Mouse (Mus musculus) neural tube, embryonic 15.5 days (tissue): ENCODE measurements at regions not wholly inside any gene's neighbourhood (a gene's known extent, or its start where the extent isn't known, plus 50 kb on each side); places are given as distances from the start of the nearest gene placed in this dataset.

ENCODE experiments used
- ATAC-seq: fragments of 200-750 bp; cut with Nextera tagmentation; 2 replicates; pipeline ENCODE4 v1.8.0; 2017; ENCODE audit warnings: mild to moderate bottlenecking, moderate TSS enrichment, moderate library complexity; ENCODE audit not compliant: low FRiP score
- H3K27ac ChIP-seq: fragments of 300-500 bp; sonication (generic); replicated peaks from 2 replicates; pipeline ENCODE4 v1.5.1; 2015; ENCODE audit warnings: mild to moderate bottlenecking, inconsistent platforms
- H3K27me3 ChIP-seq: fragments of 300-500 bp; sonication (generic); replicated peaks from 2 replicates; pipeline ENCODE4 v1.6.1; 2015; ENCODE audit warnings: inconsistent platforms
- H3K36me3 ChIP-seq: fragments of 300-500 bp; sonication (generic); 2 replicates; pipeline ENCODE4 v1.6.1; 2015; ENCODE audit warnings: inconsistent platforms
- H3K4me1 ChIP-seq: fragments of 300-500 bp; sonication (generic); 2 replicates; pipeline ENCODE4 v1.6.1; 2015; ENCODE audit warnings: inconsistent platforms
- H3K4me2 ChIP-seq: fragments of 300-500 bp; sonication (generic); 2 replicates; pipeline ENCODE4 v1.6.1; 2015; ENCODE audit warnings: inconsistent platforms, mild to moderate bottlenecking, moderate library complexity
- H3K4me3 ChIP-seq: fragments of 300-500 bp; sonication (generic); replicated peaks from 2 replicates; pipeline ENCODE4 v1.5.1; 2015; ENCODE audit warnings: mild to moderate bottlenecking, inconsistent platforms
- H3K9ac ChIP-seq: fragments of 300-500 bp; sonication (generic); replicated peaks from 2 replicates; pipeline ENCODE4 v1.6.1; 2015; ENCODE audit warnings: mild to moderate bottlenecking, inconsistent platforms
- H3K9me3 ChIP-seq: fragments of 300-500 bp; sonication (generic); replicated peaks from 2 replicates; pipeline ENCODE4 v1.6.1; 2016; ENCODE audit warnings: inconsistent platforms
- WGBS: fragments of 180-500 bp; shearing (Covaris S2); methylation state at CpG from one replicate; pipeline ENCODE4 v1.1.7; 2015; ENCODE audit warnings: mixed read lengths; 5-methylcytosine and 5-hydroxymethylcytosine counted together

DNA sequence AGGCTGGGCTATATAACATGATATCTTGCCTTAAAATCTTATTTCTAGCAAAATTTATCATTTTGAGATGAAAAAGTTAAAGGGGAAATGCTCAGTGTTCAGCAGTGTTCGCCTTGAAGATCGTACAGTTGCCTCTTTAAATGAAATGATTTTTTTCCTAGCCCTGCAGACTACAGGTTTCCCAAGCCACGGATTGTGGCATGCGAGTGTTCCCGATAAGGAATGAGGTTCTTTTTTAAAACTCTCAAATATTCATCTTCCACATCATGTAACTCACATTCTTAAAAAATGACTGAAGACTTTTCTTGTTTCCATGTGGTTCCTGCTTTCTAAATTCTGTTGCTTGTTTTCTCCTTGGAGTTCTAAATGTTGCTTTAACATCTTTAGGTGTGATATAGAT, 566.0 kb downstream of the Gm43517 start:
- WGBS: 89% methylated on average over 5 of the region's 5 CpGs
- ATAC-seq: no peak

DNA sequence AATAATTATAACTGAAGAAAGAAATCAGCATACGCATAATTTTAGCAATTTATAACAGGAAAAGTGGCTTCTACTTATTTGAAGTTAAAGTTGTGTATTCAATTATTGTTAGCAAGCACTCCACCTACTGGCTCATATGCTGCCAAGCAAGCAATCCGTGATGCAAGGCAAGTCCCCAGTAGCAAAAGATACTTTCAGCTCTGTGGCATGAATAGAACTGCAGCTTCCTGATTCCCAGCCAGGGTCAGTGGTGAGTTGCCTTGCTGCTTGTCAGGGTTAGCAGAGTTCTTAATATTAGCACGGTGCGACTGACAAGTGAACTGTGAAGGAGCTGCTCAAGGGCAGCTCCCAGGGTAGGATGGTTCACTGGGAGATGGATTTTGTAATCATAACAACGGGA, 566.8 kb downstream of the Gm43517 start:
- Histone ChIP-seq H3K4me2 (no peak overlapping the region), H3K27me3 (no peaks in the 10 kb centered on the region), H3K9ac (no peak overlapping the region), H3K9me3 (no peaks in the 10 kb centered on the region), H3K27ac (no peak overlapping the region), H3K4me1 (no peaks in the 10 kb centered on the region), H3K4me3 (no peak overlapping the region), H3K36me3 (no peaks in the 10 kb centered on the region)
- peak; percentile 41; the same call in 1 of the 2 replicates for ATAC-seq
- 49% methylated on average over 5 of the region's 5 CpGs for WGBS

More for the DNA sequence above, 566.0 kb downstream of the Gm43517 start:
- Histone ChIP-seq H3K9ac (no peak overlapping the region), H3K9me3 (no peaks in the 10 kb centered on the region), H3K27ac (no peak overlapping the region), H3K4me3 (no peak overlapping the region), H3K27me3 (no peaks in the 10 kb centered on the region), H3K36me3 (no peaks in the 10 kb centered on the region), H3K4me2 (no peak overlapping the region), H3K4me1 (no peaks in the 10 kb centered on the region)

DNA sequence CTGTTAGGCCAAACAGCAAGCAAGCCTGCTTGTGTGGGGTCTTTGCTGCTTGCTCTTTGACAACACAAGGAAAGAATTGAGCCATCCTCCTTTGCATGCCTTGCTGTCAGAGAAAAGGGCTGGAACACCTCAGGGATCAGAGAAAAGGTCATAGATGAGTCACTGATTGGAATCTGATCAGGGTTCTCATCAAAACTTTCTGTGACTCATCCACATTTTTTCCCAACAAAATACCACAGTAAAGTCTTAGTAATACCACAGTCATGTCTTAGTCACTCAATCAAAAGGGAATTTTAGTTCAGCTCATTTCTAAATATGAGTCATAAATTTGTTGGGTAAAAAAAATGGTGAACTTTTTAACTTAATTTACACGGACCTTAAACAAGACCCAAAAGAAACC, 583.1 kb downstream of the Gm43517 start:
- Histone ChIP-seq H3K36me3 (no peaks in the 10 kb centered on the region), H3K4me2 (no peak overlapping the region), H3K9ac (no peak overlapping the region), H3K27me3 (peaks cover 5% of the 10 kb centered on the region; the same call in 1 of the 2 replicates), H3K4me3 (no peak overlapping the region), H3K9me3 (no peaks in the 10 kb centered on the region), H3K27ac (no peak overlapping the region), H3K4me1 (no peaks in the 10 kb centered on the region)
- WGBS: 88% methylated on average over 1 of the region's 1 CpGs
- ATAC-seq: no peak

DNA sequence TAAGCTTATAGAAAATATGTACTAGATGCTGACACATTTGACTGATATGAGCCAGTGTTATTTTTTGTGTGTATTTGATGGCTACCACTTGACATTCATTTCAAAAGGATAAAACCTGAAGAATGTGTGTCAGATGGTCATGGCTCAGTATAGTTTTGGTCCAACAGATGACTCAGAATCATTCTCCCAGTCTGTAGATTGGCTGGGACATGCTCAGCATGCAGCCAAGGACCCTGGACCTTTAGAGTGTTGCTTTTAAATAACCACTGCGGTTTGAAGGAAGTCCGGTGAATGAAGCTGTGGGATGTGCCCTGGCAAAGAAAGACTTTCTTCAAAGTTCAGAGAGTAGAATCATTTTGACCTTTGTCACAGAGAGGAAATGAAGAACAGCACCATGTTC, 584.6 kb downstream of the Gm43517 start:
- Histone ChIP-seq H3K36me3 (no peaks in the 10 kb centered on the region), H3K4me3 (no peak overlapping the region), H3K9ac (no peak overlapping the region), H3K4me2 (no peak overlapping the region), H3K27ac (no peak overlapping the region), H3K9me3 (no peaks in the 10 kb centered on the region), H3K4me1 (no peaks in the 10 kb centered on the region), H3K27me3 (peaks cover 5% of the 10 kb centered on the region; the same call in 1 of the 2 replicates)
- no peak for ATAC-seq
- 37% methylated on average over 2 of the region's 2 CpGs for WGBS

DNA sequence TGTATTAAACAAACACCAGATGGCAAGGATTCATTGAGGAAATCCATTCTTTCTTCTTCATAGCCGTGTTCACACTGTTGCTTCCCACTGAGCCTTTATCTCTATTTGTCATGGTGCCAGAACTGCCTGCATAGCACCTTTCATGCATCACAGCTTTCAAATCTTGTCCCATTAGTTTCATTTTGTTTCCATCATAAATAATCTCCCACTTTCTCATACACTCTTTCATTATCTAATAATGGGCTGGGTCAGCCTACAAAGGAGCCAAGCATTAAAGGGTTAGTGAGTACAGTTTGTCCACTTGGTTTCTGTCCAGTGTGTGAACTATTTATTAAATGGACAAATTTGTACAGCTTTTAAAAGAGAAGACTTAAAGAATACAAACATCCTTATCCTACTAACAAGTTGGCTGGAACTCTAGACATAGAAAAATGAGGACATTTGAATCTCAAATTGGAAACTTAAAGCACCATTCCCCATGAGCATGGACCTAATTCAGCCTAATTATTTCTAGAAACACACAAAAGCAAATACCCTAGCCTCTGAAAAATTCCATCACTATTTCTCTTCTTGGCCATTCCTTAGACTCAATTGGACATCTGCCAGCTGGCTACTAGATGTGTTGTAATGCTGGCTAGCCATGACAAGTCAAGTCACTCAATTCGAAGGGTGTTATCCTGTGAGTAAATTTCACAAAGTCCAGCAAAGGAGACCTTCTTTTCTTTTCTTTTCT, 589.8 kb downstream of the Gm43517 start:
- H3K9ac ChIP-seq: no peak overlapping the region
- no peaks in the 10 kb centered on the region for H3K9me3 ChIP-seq
- 0 out of 2 replicates have a peak, but pooled peaks cover 5% of the 10 kb centered on the region for H3K27me3 ChIP-seq
- no peaks in the 10 kb centered on the region for H3K36me3 ChIP-seq
- no peaks in the 10 kb centered on the region for H3K4me1 ChIP-seq
- ATAC-seq: no peak
- H3K27ac ChIP-seq: no peak overlapping the region
- H3K4me2 ChIP-seq: no peak overlapping the region
- 21% methylated on average over 2 of the region's 2 CpGs for WGBS
- no peak overlapping the region for H3K4me3 ChIP-seq

DNA sequence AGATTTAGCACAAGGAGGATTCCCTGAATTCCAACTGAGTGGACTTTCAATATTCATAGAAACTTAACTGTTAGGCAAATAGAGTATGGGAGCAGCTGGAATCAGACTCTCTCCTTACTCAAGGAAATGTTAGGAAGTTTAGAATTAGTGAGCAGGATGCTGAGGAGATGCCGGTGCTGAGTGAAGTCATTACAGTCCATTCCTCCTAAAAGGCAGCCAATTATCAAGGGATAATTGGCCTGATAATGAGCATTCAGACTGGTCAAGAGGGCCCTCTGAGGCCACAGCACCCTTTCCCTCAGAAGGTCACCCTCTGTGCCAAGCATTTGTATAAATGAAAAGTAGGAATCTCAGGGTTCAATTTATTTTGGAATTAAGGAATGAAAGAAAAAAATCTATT, 590.6 kb downstream of the Gm43517 start:
- no peak overlapping the region for H3K4me3 ChIP-seq
- H3K27me3 ChIP-seq: 0 out of 2 replicates have a peak, but pooled peaks cover 5% of the 10 kb centered on the region
- no peak overlapping the region for H3K4me2 ChIP-seq
- no peak overlapping the region for H3K9ac ChIP-seq
- no peaks in the 10 kb centered on the region for H3K4me1 ChIP-seq
- no peaks in the 10 kb centered on the region for H3K36me3 ChIP-seq
- no peaks in the 10 kb centered on the region for H3K9me3 ChIP-seq
- no peak overlapping the region for H3K27ac ChIP-seq
- ATAC-seq: no peak
- WGBS: 29% methylated on average over 1 of the region's 1 CpGs

DNA sequence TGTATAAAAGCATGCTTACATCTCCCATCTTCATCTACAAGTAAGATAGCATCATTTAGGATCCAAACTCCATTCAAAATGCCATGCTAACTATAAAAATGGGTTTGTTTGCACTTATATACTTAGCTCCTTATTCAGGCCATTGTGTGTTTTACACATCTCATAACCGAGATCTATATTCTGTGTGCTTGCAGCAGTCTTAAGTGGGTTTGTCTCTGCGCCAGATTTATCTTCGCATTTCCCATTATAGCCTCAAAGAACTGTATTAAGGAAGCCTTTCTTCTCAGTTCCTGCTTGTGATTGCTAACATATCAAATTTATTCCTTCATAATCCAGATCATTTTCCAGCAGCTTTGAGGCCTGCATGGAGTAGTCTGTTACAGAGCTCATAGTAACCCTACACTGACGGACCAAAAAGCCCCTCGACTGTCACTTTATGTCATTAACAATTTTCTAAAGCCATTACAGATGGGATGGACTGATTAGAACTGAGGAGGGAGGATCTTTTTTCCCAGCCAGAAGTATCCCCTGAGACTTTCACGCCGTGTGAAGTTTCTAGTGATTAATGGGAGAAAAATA, 607.6 kb downstream of the Gm43517 start:
- Histone ChIP-seq H3K4me2 (no peak overlapping the region), H3K9me3 (no peaks in the 10 kb centered on the region), H3K4me3 (no peak overlapping the region), H3K27me3 (no peaks in the 10 kb centered on the region), H3K4me1 (peaks cover 2% of the 10 kb centered on the region; the same call in 1 of the 2 replicates), H3K27ac (no peak overlapping the region), H3K36me3 (no peaks in the 10 kb centered on the region), H3K9ac (no peak overlapping the region)
- no peak for ATAC-seq
- WGBS: 47% methylated on average over 7 of the region's 7 CpGs

DNA sequence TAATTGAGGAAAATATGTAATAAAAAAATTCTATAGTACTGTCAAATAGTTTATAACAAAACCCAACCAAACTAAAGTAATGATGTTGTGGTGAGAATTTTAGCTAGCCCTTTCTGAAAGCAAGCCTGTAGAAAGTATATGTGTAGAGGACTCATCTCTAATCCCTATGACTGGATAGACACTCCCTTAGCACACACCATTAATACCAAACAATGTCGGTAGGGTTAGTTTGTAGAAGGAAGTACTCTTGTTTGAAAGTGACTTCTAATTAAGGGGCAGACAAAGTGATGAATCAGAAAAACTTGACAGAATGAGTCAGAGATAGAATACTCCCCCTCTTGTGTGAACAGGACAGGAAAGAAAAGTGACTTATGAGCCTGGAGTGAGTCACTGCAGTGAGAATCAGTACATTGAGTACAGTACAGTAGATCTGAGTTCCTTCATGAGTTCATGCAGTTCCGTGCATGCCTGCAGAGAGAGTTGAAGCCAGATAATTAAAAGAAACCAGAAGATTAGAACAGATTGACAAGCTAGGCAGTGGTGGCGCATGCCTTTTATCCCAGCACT, 610.0 kb downstream of the Prkd1 start:
- H3K27ac ChIP-seq: no peak overlapping the region
- H3K27me3 ChIP-seq: no peaks in the 10 kb centered on the region
- H3K9ac ChIP-seq: no peak overlapping the region
- WGBS: 93% methylated on average over 3 of the region's 3 CpGs
- no peak overlapping the region for H3K4me3 ChIP-seq
- H3K4me2 ChIP-seq: no peak overlapping the region
- no peaks in the 10 kb centered on the region for H3K4me1 ChIP-seq
- H3K36me3 ChIP-seq: no peaks in the 10 kb centered on the region
- ATAC-seq: no peak
- H3K9me3 ChIP-seq: no peaks in the 10 kb centered on the region

DNA sequence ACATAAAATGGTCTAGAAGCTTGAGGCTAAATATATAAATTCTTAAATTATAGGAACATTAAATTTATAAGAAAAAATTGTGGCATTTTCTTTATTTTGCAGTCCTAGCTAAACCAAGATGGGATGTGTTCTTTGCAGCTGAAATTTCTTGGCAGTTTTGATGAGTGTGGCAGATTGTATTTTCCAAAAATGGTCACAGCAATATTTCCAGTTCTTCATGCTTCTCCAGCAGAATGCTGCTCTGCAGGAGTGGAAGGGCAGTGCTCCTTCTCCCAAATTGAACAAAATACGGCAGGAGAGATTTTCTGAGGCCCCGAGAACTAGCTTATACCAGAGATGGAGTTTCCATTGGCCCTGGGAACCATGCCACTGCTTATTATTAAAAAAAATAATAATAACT, 587.6 kb downstream of the Prkd1 start:
- Histone ChIP-seq H3K9me3 (no peaks in the 10 kb centered on the region), H3K4me1 (no peaks in the 10 kb centered on the region), H3K4me3 (no peak overlapping the region), H3K36me3 (no peaks in the 10 kb centered on the region), H3K9ac (no peak overlapping the region), H3K27me3 (no peaks in the 10 kb centered on the region), H3K4me2 (no peak overlapping the region), H3K27ac (no peak overlapping the region)
- ATAC-seq: no peak
- 87% methylated on average over 2 of the region's 2 CpGs for WGBS

DNA sequence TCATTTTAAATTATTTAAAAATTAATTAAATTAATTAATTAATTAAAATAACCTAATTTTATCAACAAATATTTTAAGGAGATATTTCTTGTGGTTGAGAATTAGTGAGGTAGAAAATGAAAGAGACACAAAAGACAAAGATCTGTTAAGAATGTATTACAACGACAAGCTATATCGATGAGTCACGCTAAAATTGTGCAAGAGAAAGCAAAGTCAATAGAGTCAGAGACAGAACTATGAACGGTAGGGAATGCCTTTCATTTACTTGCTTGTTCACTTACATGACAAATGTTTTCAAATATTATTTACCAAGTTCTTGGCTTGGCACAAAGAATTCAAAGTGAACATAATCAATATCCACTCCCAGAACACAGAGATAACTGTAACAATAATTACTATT, 582.5 kb downstream of the Prkd1 start:
- H3K9me3 ChIP-seq: no peaks in the 10 kb centered on the region
- H3K27ac ChIP-seq: no peak overlapping the region
- no peaks in the 10 kb centered on the region for H3K27me3 ChIP-seq
- no peaks in the 10 kb centered on the region for H3K4me1 ChIP-seq
- no peak overlapping the region for H3K4me3 ChIP-seq
- H3K36me3 ChIP-seq: no peaks in the 10 kb centered on the region
- H3K9ac ChIP-seq: no peak overlapping the region
- no peak overlapping the region for H3K4me2 ChIP-seq
- WGBS: 90% methylated on average over 4 of the region's 4 CpGs
- ATAC-seq: no peak

DNA sequence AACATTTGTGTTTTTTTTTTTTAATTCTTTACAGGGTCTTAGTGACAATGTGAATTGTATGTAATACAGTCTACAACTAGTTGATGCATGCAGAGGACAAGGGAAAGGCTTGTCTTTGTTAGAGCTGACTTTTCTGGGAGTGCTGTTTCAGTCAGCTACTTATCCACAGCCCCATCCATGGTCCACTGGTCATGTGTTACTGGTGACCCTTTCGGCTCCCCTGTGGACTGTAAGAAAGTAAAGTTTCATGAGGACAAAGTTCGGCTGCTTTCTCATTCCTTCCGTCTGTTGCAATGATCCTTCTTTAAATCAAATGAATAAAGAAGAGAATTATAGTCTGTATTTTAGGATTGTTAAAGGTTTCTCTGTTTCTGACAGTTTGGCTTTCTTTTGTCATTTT, 577.1 kb downstream of the Prkd1 start:
- no peaks in the 10 kb centered on the region for H3K36me3 ChIP-seq
- no peaks in the 10 kb centered on the region for H3K9me3 ChIP-seq
- no peaks in the 10 kb centered on the region for H3K4me1 ChIP-seq
- no peak overlapping the region for H3K27ac ChIP-seq
- ATAC-seq: no peak
- no peak overlapping the region for H3K9ac ChIP-seq
- 47% methylated on average over 3 of the region's 3 CpGs for WGBS
- H3K4me2 ChIP-seq: no peak overlapping the region
- H3K27me3 ChIP-seq: no peaks in the 10 kb centered on the region
- H3K4me3 ChIP-seq: no peak overlapping the region

DNA sequence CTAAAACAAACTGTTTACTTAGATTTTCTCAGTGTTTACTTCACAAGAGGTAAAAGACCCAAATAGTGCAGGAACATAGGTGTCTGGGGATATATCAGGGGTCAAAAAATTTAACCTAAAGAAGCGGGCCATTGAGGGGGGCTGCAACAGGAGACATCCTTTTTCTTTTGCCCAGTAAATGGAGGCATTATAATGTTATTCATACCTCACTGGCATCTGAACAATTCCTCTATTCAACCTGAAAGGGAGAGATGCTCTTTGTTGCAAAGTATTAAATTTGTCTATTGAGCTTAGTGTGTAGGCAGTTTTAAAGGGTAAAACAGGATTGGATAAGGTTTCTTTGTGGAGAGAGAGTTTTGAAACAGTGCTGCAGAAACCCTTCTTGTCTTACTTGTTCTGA, 576.5 kb downstream of the Prkd1 start:
- Histone ChIP-seq H3K4me1 (no peaks in the 10 kb centered on the region), H3K4me3 (no peak overlapping the region), H3K36me3 (no peaks in the 10 kb centered on the region), H3K9ac (no peak overlapping the region), H3K4me2 (no peak overlapping the region), H3K27ac (no peak overlapping the region), H3K9me3 (no peaks in the 10 kb centered on the region), H3K27me3 (no peaks in the 10 kb centered on the region)
- WGBS: 28% methylated on average over 1 of the region's 1 CpGs
- no peak for ATAC-seq
